Mouse (Mus musculus): ENCODE results near the gene Pdcd1lg2. TPM values are rescaled to one million over a fixed set of nuclear protein-coding genes. Genes with fewer than 3 reads are reported as not detected.

The Pdcd1lg2 gene
- total RNA-seq, 1 experiment = not detected

DNA sequence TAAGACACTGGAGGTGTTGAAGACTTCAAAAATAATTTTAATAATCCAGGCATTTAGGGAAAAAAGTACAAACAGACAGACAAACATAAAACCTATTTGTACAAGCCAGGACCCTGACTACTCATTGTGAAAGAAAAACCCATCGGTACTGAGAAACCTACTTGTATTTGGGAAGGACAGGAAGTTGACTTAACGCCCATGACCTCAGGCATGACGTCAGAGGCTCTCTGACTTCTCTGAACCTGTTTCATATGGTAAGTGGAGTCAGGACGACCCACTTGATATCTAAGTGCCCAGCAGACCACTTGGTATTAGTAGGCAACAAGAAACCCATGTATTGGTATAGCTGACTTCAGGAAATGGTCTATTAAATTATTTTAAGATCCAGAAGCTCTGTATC, 19.4 kb upstream of the Pdcd1lg2 start:
- no peak for TF ChIP-seq HCFC1 (IDR thresholded peaks at IDR 0.05; ENCODE audit: borderline replicate concordance, insufficient read depth, low read length)
- no peak for TF ChIP-seq MAFK (IDR thresholded peaks at IDR 0.05; ENCODE audit: insufficient read depth, low read depth, low read length)
- TF ChIP-seq ZNF384 (IDR thresholded peaks at IDR 0.05; ENCODE audit: low read depth, low read length) = no peak
- no peak for TF ChIP-seq CHD2 (IDR thresholded peaks at IDR 0.05; ENCODE audit: low read depth, low read length)
- no peak overlapping the region for H3K27ac ChIP-seq (ENCODE audit: insufficient read depth, low read depth, low read length, poor library complexity, severe bottlenecking)
- no peak for DNase-seq (ENCODE audit: low read depth, low spot score)
- H3K9ac ChIP-seq (ENCODE audit: insufficient read depth, low read depth, low read length, poor library complexity, severe bottlenecking) = no peak overlapping the region
- H3K4me1 ChIP-seq (ENCODE audit: control insufficient read depth in 2 of 2, insufficient read depth in 2 of 2, low read length in 2 of 2, poor library complexity in 1 of 2) = no peaks in the 10 kb centered on the region
- no peak overlapping the region for H3K4me3 ChIP-seq (ENCODE audit: insufficient read depth in 1 of 2, low read depth in 1 of 2, low read length in 2 of 2, poor library complexity in 1 of 2, severe bottlenecking in 1 of 2)
- no peaks in the 10 kb centered on the region for H3K36me3 ChIP-seq (ENCODE audit: control insufficient read depth, insufficient read depth, low read length, poor library complexity, severe bottlenecking)
- H3K9me3 ChIP-seq (ENCODE audit: control insufficient read depth, insufficient read depth, low read depth, low read length) = no peaks in the 10 kb centered on the region
- in situ Hi-C loops (cut with MboI; ENCODE audit: low sequenced_read_pairs in 2 of 2, unreplicated experiment in 2 of 2) = no loop called here

DNA sequence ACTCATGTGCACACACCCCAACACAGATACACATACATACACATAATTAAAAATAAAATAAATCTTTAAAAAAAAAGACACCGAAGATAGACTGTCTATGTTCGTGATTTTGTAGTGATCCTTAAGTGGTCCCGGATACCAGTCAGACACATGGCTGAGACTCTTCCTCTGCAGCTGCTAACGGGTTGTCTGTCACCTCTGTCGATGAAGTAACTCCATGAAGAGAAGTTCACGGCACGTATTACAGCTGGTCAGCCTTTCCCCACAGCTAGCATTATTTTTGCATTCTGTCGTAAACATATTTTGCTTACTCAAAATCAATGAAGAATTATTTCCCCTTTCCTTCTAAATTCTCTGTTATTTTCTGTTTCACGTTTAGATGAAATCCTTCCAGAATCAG, 17.4 kb upstream of the Pdcd1lg2 start:
- no peak for TF ChIP-seq ZC3H11A (IDR thresholded peaks at IDR 0.05; ENCODE audit: borderline replicate concordance, low read depth, low read length)
- TF ChIP-seq MAFK (IDR thresholded peaks at IDR 0.05; ENCODE audit: insufficient read depth, low read depth, low read length) = no peak
- TF ChIP-seq HCFC1 (IDR thresholded peaks at IDR 0.05; ENCODE audit: borderline replicate concordance, insufficient read depth, low read length) = no peak
- no peak for TF ChIP-seq CHD2 (IDR thresholded peaks at IDR 0.05; ENCODE audit: low read depth, low read length)
- TF ChIP-seq ZNF384 (IDR thresholded peaks at IDR 0.05; ENCODE audit: low read depth, low read length) = no peak
- Histone ChIP-seq H3K4me1 (ENCODE audit: control insufficient read depth in 2 of 2, insufficient read depth in 2 of 2, low read length in 2 of 2, poor library complexity in 1 of 2) (no peaks in the 10 kb centered on the region), H3K9me3 (ENCODE audit: control insufficient read depth, insufficient read depth, low read depth, low read length) (no peaks in the 10 kb centered on the region), H3K9ac (ENCODE audit: insufficient read depth, low read depth, low read length, poor library complexity, severe bottlenecking) (no peak overlapping the region), H3K27ac (ENCODE audit: insufficient read depth, low read depth, low read length, poor library complexity, severe bottlenecking) (no peak overlapping the region), H3K36me3 (ENCODE audit: control insufficient read depth, insufficient read depth, low read length, poor library complexity, severe bottlenecking) (no peaks in the 10 kb centered on the region), H3K4me3 (ENCODE audit: insufficient read depth in 1 of 2, low read depth in 1 of 2, low read length in 2 of 2, poor library complexity in 1 of 2, severe bottlenecking in 1 of 2) (no peak overlapping the region)
- no peak for DNase-seq (ENCODE audit: low read depth, low spot score)
- in situ Hi-C loops (cut with MboI; ENCODE audit: low sequenced_read_pairs in 2 of 2, unreplicated experiment in 2 of 2) = no loop called here

GRCm38 (mm10) chr19:29394721-29395120, 16.0 kb upstream of the Pdcd1lg2 start:
- no peak for DNase-seq (ENCODE audit: low read depth, low spot score)
- TF ChIP-seq HCFC1 (IDR thresholded peaks at IDR 0.05; ENCODE audit: borderline replicate concordance, insufficient read depth, low read length) (no peak), CHD2 (IDR thresholded peaks at IDR 0.05; ENCODE audit: low read depth, low read length) (no peak), MAFK (IDR thresholded peaks at IDR 0.05; ENCODE audit: insufficient read depth, low read depth, low read length) (no peak), ZC3H11A (IDR thresholded peaks at IDR 0.05; ENCODE audit: borderline replicate concordance, low read depth, low read length) (no peak), ZNF384 (IDR thresholded peaks at IDR 0.05; ENCODE audit: low read depth, low read length) (no peak)
- in situ Hi-C loops (cut with MboI; ENCODE audit: low sequenced_read_pairs in 2 of 2, unreplicated experiment in 2 of 2) = no loop called here

DNA sequence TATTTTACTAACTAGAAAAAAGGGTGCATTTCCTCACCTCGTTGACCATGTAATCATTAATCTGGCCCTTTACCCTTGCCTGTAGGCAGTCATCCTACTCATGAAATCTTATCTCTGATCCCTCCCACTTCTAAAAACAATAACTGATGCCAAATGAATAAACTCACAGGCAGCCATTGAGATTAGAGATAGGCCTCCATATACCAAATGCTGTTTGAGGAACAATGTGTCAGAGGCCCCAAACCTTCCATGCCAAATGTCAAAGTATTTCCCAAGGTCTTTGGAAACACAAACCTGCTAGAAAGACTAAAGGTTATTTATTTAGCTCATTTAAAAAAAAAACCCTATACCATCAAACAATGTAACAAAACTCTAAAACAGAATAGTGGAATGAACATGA, 14.4 kb upstream of the Pdcd1lg2 start:
- no peak for DNase-seq (ENCODE audit: low read depth, low spot score)
- no peaks in the 10 kb centered on the region for H3K9me3 ChIP-seq (ENCODE audit: control insufficient read depth, insufficient read depth, low read depth, low read length)
- TF ChIP-seq ZC3H11A (IDR thresholded peaks at IDR 0.05; ENCODE audit: borderline replicate concordance, low read depth, low read length) (no peak), ZNF384 (IDR thresholded peaks at IDR 0.05; ENCODE audit: low read depth, low read length) (no peak), CHD2 (IDR thresholded peaks at IDR 0.05; ENCODE audit: low read depth, low read length) (no peak), HCFC1 (IDR thresholded peaks at IDR 0.05; ENCODE audit: borderline replicate concordance, insufficient read depth, low read length) (no peak), MAFK (IDR thresholded peaks at IDR 0.05; ENCODE audit: insufficient read depth, low read depth, low read length) (no peak)
- in situ Hi-C loops (cut with MboI; ENCODE audit: low sequenced_read_pairs in 2 of 2, unreplicated experiment in 2 of 2) = no loop called here
- no peaks in the 10 kb centered on the region for H3K36me3 ChIP-seq (ENCODE audit: control insufficient read depth, insufficient read depth, low read length, poor library complexity, severe bottlenecking)
- no peak overlapping the region for H3K9ac ChIP-seq (ENCODE audit: insufficient read depth, low read depth, low read length, poor library complexity, severe bottlenecking)
- H3K4me1 ChIP-seq (ENCODE audit: control insufficient read depth in 2 of 2, insufficient read depth in 2 of 2, low read length in 2 of 2, poor library complexity in 1 of 2) = no peaks in the 10 kb centered on the region
- no peak overlapping the region for H3K4me3 ChIP-seq (ENCODE audit: insufficient read depth in 1 of 2, low read depth in 1 of 2, low read length in 2 of 2, poor library complexity in 1 of 2, severe bottlenecking in 1 of 2)
- H3K27ac ChIP-seq (ENCODE audit: insufficient read depth, low read depth, low read length, poor library complexity, severe bottlenecking) = no peak overlapping the region

More at GRCm38 (mm10) chr19:29394721-29395120, 16.0 kb upstream of the Pdcd1lg2 start:
- H3K4me3 ChIP-seq (ENCODE audit: insufficient read depth in 1 of 2, low read depth in 1 of 2, low read length in 2 of 2, poor library complexity in 1 of 2, severe bottlenecking in 1 of 2) = no peak overlapping the region
- no peaks in the 10 kb centered on the region for H3K4me1 ChIP-seq (ENCODE audit: control insufficient read depth in 2 of 2, insufficient read depth in 2 of 2, low read length in 2 of 2, poor library complexity in 1 of 2)
- H3K9ac ChIP-seq (ENCODE audit: insufficient read depth, low read depth, low read length, poor library complexity, severe bottlenecking) = no peak overlapping the region
- H3K27ac ChIP-seq (ENCODE audit: insufficient read depth, low read depth, low read length, poor library complexity, severe bottlenecking) = no peak overlapping the region
- H3K9me3 ChIP-seq (ENCODE audit: control insufficient read depth, insufficient read depth, low read depth, low read length) = no peaks in the 10 kb centered on the region
- H3K36me3 ChIP-seq (ENCODE audit: control insufficient read depth, insufficient read depth, low read length, poor library complexity, severe bottlenecking) = no peaks in the 10 kb centered on the region

- no peak overlapping the region for H3K27ac ChIP-seq (ENCODE audit: insufficient read depth, low read depth, low read length, poor library complexity, severe bottlenecking)
- H3K36me3 ChIP-seq (ENCODE audit: control insufficient read depth, insufficient read depth, low read length, poor library complexity, severe bottlenecking) = no peaks in the 10 kb centered on the region
- in situ Hi-C loops (cut with MboI; ENCODE audit: low sequenced_read_pairs in 2 of 2, unreplicated experiment in 2 of 2) = no loop called here
- H3K9ac ChIP-seq (ENCODE audit: insufficient read depth, low read depth, low read length, poor library complexity, severe bottlenecking) = no peak overlapping the region
- no peak for DNase-seq (ENCODE audit: low read depth, low spot score)
- no peaks in the 10 kb centered on the region for H3K9me3 ChIP-seq (ENCODE audit: control insufficient read depth, insufficient read depth, low read depth, low read length)
- TF ChIP-seq CHD2 (IDR thresholded peaks at IDR 0.05; ENCODE audit: low read depth, low read length) = no peak
- no peaks in the 10 kb centered on the region for H3K4me1 ChIP-seq (ENCODE audit: control insufficient read depth in 2 of 2, insufficient read depth in 2 of 2, low read length in 2 of 2, poor library complexity in 1 of 2)
- no peak overlapping the region for H3K4me3 ChIP-seq (ENCODE audit: insufficient read depth in 1 of 2, low read depth in 1 of 2, low read length in 2 of 2, poor library complexity in 1 of 2, severe bottlenecking in 1 of 2)
These were observed 10.9 kb upstream of the Pdcd1lg2 start for GRCm38 (mm10) chr19:29399786-29400185.

Measured in ES-E14 (cell line).